Mouse (Mus musculus): Measurements from ENCODE around the gene Rec114.

DNA sequence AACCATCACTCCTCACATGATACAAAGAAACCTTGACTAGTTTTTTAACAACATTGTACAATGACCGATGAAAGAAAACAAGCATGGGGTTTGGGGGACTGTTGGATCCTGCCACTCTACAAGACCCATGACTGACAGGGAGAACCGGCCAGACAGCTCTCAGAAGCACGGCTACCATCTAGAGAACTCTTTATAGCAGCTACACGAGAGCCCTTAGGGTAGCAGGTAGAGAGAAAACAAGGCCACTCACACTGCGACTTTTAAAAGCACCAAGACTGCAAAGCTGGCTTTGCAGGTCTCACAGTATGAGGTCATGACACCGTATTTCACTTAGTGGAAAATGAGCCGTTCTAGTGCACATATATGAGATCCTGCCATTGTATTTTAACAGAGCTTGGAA is 33.1 kb downstream of the Rec114 start:
- no peak for TF ChIP-seq EP300 (IDR thresholded peaks at IDR 0.05; ENCODE audit: insufficient read depth, low read depth, low read length)
- no peak for TF ChIP-seq POLR2A (IDR thresholded peaks at IDR 0.05; ENCODE audit: insufficient read depth, low read depth, low read length)

All from heart, adult 2 months (tissue).